Mouse (Mus musculus) megakaryocyte, embryonic 14.5 days (primary cell): ENCODE measurements around the gene Robo1. TPM values are rescaled to one million over a fixed set of nuclear protein-coding genes. Genes with fewer than 3 reads are reported as not detected.

Experiments
- H3K27me3 ChIP-seq: replicated peaks from 2 replicates; pipeline ENCODE3; 2012; ENCODE audit warnings: inconsistent platforms
- H3K36me3 ChIP-seq: replicated peaks from 2 replicates; pipeline ENCODE3; 2012; ENCODE audit warnings: low read length, inconsistent platforms, mixed read lengths
- H3K4me1 ChIP-seq: 2 replicates; pipeline ENCODE4 v1.6.1; 2012; ENCODE audit warnings: inconsistent platforms
- H3K4me3 ChIP-seq: replicated peaks from 2 replicates; pipeline ENCODE3; 2012; ENCODE audit warnings: moderate library complexity, mild to moderate bottlenecking, inconsistent platforms
- H3K9me3 ChIP-seq: 2 replicates; pipeline ENCODE4 v1.6.1; 2012; ENCODE audit warnings: inconsistent platforms
- FLI1 ChIP-seq: IDR thresholded peaks from 2 replicates; pipeline ENCODE4 v1.6.1; 2012; ENCODE audit warnings: low read length, inconsistent platforms, mixed read lengths
- GATA1 ChIP-seq: IDR thresholded peaks from 3 replicates; pipeline ENCODE4 v1.6.1; 2012; ENCODE audit warnings: mixed read lengths, low read length, inconsistent platforms, borderline replicate concordance
- polyA plus RNA-seq: library from polyadenylated mRNA; stranded (reverse); fragments of >175 nt; gene quantifications from 2 replicates; pipeline ENCODE4 v1.2.3, GENCODE M21; 2012; ENCODE audit warnings: low replicate concordance; ENCODE audit not compliant: insufficient read depth

Gene Robo1
- polyA plus RNA-seq, 1 experiment, result 0.03 TPM

DNA sequence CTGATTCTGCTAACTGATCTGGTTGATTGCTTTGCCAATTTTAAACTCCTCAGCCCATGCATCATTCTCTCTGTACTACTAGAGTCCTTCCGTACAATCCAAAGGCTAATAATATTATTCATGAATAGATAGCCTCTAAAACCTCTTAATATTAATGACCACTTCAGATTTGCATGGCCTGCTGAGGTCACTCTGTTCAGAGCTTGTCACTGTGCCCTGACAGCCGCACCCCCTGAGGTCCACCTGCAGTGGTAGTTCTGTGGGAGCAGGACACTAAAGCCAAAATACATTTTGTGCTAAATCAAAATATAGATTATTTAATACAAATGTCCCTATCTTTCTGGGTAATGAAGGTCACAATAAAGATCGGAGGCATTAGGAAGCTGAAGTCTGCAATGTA, 631.8 kb downstream of the Robo1 start:
- Histone ChIP-seq H3K9me3 (0 out of 2 replicates have a peak, but pooled peaks cover 2% of the 10 kb centered on the region), H3K27me3 (no peaks in the 10 kb centered on the region), H3K4me3 (no peak overlapping the region), H3K4me1 (no peaks in the 10 kb centered on the region), H3K36me3 (no peaks in the 10 kb centered on the region)
- TF ChIP-seq GATA1 (no peak), FLI1 (no peak)

DNA sequence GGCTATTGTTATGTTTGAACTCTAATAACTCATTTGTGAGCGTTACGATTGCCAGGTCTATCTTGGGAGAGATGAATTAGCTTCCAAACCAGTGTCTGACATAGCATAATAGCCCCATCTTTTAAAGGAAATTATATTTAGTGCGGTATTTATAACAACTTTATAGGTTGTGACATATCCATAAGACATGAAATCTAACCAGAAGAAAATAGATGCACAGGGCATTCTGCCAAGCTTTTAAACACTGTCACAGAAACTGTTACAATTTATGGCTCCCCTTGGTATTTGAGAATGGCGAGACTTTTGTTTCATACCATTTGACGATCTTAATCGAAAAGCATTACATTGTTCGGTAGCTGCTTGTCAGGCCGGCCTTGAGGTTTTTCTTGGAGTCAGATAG, 632.7 kb downstream of the Robo1 start:
- H3K36me3 ChIP-seq, result no peaks in the 10 kb centered on the region
- H3K4me1 ChIP-seq, result no peaks in the 10 kb centered on the region
- H3K9me3 ChIP-seq, result 0 out of 2 replicates have a peak, but pooled peaks cover 2% of the 10 kb centered on the region
- no peak overlapping the region for H3K4me3 ChIP-seq
- TF ChIP-seq GATA1, result no peak
- no peak for TF ChIP-seq FLI1
- no peaks in the 10 kb centered on the region for H3K27me3 ChIP-seq

DNA sequence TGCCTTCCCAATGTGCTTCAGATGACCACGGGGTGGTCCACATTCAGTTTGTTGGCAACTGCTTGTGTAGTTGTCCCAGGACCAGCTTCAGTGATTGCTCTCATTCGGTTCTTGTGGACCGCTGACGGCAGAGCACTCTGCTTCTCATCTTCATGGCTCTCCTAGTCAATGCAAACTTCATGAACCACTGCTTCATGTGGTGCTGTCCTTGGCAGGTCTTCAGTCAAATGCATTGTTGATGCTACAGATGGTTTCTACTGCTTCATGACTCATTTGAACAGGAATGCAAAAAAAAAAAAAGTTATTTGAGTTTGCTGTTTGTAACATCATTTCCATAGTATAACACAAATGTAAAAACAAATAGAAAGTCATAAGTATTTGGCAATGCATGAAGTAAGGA, 636.3 kb downstream of the Robo1 start:
- no peaks in the 10 kb centered on the region for H3K36me3 ChIP-seq
- TF ChIP-seq GATA1 (no peak), FLI1 (no peak)
- no peaks in the 10 kb centered on the region for H3K27me3 ChIP-seq
- H3K4me3 ChIP-seq, result no peak overlapping the region
- no peaks in the 10 kb centered on the region for H3K4me1 ChIP-seq
- H3K9me3 ChIP-seq, result 0 out of 2 replicates have a peak, but pooled peaks cover 6% of the 10 kb centered on the region

DNA sequence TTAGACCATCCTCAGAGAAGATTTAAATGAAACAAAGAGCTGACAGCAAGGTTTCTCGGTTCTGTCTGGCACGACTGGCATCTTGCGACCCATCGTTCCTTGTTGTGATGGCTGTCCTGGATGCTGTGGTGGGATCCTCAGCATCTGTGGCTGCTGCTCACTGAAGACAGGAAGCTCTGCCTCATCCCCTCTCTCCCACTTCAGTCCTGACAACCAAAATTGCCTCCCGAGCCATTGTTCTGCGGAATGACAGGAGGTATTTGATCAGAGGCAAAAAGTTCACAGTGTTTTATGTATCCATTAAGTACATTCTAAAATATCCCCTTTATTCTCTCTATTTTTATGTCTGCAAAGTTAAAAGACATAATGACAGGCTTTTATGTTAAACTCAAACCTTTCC, 643.9 kb downstream of the Robo1 start:
- TF ChIP-seq FLI1 (no peak), GATA1 (no peak)
- H3K9me3 ChIP-seq, result peaks cover 11% of the 10 kb centered on the region; the same call in 1 of the 2 replicates
- no peaks in the 10 kb centered on the region for H3K4me1 ChIP-seq
- no peaks in the 10 kb centered on the region for H3K36me3 ChIP-seq
- no peaks in the 10 kb centered on the region for H3K27me3 ChIP-seq
- no peak overlapping the region for H3K4me3 ChIP-seq

DNA sequence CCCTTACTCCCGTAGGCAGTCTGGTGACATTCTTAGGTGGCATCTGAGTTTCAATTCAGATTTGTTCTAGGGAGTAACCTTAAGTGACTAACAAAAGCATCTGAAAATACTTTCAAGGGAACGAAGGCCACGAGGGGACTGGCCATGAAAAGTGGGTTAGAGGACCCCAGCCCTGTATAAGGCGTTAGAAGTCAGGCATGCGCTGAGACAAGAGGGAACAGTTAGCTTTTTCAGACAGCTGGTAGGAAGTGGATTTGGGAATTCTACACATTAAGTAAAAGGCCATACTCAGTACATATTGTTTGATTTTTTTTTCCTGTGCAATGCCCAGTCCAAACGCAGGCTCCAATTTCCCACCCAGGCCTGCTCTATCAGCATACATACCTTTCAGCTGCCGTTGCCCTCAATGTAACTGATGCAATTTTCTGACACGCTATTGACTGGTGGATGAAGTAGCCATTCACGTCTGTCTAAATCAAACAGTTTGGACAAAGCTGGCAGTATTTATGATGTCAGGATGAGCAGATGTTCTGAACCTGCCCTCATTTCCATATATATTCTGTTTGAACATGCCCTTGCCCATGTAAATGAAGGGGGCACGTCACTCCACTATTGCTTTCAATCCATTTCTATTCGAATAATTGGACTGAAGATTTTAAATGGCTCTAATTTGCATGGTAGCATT, 651.1 kb downstream of the Robo1 start:
- TF ChIP-seq FLI1 (no peak), GATA1 (no peak)
- H3K27me3 ChIP-seq, result no peaks in the 10 kb centered on the region

DNA sequence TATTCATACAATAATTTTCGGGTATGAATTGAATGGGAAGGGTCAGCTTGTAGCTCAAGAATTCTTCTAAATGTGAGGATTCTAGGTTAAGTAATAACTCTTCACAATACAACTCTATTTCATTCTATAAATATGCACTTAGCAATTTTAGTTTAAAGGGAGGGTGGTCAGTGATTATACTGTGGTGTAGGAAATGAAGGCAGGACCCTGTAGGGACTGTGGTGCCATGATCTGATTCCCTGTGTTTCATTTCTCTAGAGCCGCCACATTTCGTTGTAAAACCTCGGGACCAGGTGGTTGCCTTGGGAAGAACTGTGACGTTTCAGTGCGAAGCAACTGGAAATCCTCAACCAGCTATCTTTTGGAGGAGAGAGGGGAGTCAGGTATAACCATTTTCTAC, 651.7 kb downstream of the Robo1 start:
- TF ChIP-seq FLI1, result no peak
- no peak for TF ChIP-seq GATA1
- Histone ChIP-seq H3K9me3 (peaks cover 5% of the 10 kb centered on the region; the same call in 1 of the 2 replicates), H3K4me3 (no peak overlapping the region)

More for the DNA sequence above, 651.1 kb downstream of the Robo1 start:
- H3K4me1 ChIP-seq, result no peaks in the 10 kb centered on the region
- H3K9me3 ChIP-seq, result peaks cover 5% of the 10 kb centered on the region; the same call in 1 of the 2 replicates
- no peak overlapping the region for H3K4me3 ChIP-seq
- H3K36me3 ChIP-seq, result no peaks in the 10 kb centered on the region

DNA sequence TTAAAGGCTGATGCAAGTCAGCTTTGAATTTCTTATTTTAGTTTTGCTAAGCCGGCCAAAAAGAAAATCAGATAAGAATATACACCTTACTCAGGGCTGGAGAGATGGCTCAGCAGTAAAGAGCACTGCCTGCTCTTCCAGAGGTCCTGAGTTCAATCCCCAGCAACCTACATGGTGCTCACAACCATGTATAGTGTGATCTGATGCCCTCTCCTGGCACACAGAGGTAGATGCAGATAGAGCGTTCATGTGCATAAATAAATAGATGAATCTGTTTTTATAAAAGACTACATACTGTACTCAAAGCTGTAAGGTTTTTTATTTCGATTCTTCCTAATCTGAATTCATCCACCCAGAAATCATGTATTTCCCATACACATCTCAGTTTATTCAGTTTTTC, 655.7 kb downstream of the Robo1 start:
- H3K4me3 ChIP-seq, result no peak overlapping the region
- no peaks in the 10 kb centered on the region for H3K36me3 ChIP-seq
- H3K4me1 ChIP-seq, result no peaks in the 10 kb centered on the region

More for the DNA sequence above, 651.7 kb downstream of the Robo1 start:
- no peaks in the 10 kb centered on the region for H3K36me3 ChIP-seq
- H3K4me1 ChIP-seq, result no peaks in the 10 kb centered on the region
- no peaks in the 10 kb centered on the region for H3K27me3 ChIP-seq

DNA sequence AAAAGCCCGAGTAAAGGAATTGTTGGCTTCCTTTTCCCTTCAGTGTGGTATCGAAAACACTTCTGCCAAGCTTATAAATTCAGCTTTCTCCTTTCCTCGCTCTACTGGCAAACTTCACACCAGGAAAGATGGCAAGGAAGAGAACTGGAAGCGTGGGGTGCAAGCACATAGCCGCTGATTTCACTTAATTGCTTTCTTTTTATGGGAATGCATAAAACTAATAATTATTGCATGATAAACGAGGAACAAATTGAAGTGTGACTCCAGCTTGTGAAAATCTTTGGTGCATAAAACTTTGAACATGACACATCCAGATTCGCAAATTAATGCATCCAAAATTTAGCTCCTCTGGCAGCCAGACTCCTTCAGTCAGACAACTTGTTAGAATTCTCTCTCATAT, 659.4 kb downstream of the Robo1 start:
- TF ChIP-seq FLI1 (no peak), GATA1 (no peak)
- H3K4me3 ChIP-seq, result no peak overlapping the region
- peaks cover 14% of the 10 kb centered on the region; the same call in 1 of the 2 replicates for H3K9me3 ChIP-seq
- H3K27me3 ChIP-seq, result no peaks in the 10 kb centered on the region
- no peaks in the 10 kb centered on the region for H3K4me1 ChIP-seq
- H3K36me3 ChIP-seq, result no peaks in the 10 kb centered on the region

More for the DNA sequence above, 655.7 kb downstream of the Robo1 start:
- TF ChIP-seq FLI1 (no peak), GATA1 (no peak)
- peaks cover 6% of the 10 kb centered on the region; the same call in 1 of the 2 replicates for H3K9me3 ChIP-seq
- no peaks in the 10 kb centered on the region for H3K27me3 ChIP-seq

DNA sequence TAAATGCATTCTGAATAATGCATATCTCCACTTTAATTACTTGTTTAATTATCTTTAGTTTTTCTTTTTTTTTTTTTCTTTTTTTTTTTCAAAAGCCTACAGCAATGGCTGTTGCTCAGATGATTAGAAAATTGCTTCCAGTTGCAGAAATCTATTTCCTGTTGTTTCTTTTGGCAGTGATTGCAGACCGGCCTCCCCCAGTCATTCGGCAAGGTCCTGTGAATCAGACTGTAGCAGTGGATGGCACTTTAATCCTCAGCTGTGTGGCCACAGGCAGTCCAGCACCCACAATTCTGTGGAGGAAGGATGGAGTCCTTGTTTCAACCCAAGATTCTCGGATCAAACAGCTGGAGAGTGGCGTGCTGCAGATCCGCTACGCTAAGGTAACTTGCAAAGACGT, 661.9 kb downstream of the Robo1 start:
- no peak overlapping the region for H3K4me3 ChIP-seq
- no peak for TF ChIP-seq FLI1
- no peak for TF ChIP-seq GATA1

DNA sequence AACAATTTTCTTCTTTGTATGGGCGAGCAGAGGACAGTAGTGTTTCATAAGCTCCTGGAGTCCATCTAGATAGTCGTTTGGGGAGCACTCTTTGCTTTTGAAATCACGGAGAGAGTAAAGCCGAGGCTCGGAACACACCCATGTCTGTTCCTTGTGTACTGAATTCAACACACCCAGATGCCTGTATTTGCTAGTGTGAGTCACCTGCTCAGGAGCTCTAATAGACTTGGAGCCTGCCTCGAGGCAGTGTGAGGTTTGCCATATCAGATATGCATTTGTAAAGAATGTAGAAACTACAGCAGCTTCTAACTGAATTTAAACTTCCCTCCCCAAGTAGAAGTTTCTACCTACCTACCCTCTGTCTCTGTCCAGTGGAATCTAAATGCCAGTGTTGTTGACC, 665.6 kb downstream of the Robo1 start:
- Histone ChIP-seq H3K27me3 (no peaks in the 10 kb centered on the region), H3K4me1 (no peaks in the 10 kb centered on the region), H3K9me3 (peaks cover 15% of the 10 kb centered on the region; the same call in 1 of the 2 replicates), H3K4me3 (no peak overlapping the region), H3K36me3 (no peaks in the 10 kb centered on the region)
- TF ChIP-seq FLI1 (no peak), GATA1 (no peak)

More for the DNA sequence above, 661.9 kb downstream of the Robo1 start:
- Histone ChIP-seq H3K4me1 (no peaks in the 10 kb centered on the region), H3K36me3 (no peaks in the 10 kb centered on the region), H3K9me3 (peaks cover 15% of the 10 kb centered on the region; the same call in 1 of the 2 replicates), H3K27me3 (no peaks in the 10 kb centered on the region)

DNA sequence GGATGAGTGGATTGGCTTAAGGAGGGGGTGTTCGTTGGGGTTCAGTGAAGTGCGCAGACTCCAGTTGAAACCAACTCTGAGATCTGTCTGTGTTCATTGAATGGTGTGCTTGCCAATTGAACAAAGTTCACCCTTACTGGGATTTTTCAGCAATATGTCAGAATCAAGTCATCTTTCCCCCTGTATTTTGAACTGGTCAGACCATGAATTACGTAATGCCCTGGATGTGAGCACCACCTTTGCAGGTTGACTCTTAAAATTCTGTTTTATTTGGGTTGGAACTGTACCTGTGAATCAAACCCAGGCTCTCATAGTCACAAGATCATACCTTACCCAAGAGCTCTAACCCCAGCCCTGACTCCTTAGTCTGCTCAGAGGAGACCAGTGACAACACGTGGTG, 666.6 kb downstream of the Robo1 start:
- TF ChIP-seq GATA1, result no peak
- TF ChIP-seq FLI1, result no peak
- H3K27me3 ChIP-seq, result no peaks in the 10 kb centered on the region
- no peaks in the 10 kb centered on the region for H3K4me1 ChIP-seq
- H3K9me3 ChIP-seq, result peaks cover 11% of the 10 kb centered on the region; the same call in 1 of the 2 replicates
- no peak overlapping the region for H3K4me3 ChIP-seq
- no peaks in the 10 kb centered on the region for H3K36me3 ChIP-seq
